Mouse (Mus musculus) cerebellum, adult 2 months (tissue): ENCODE data around the gene Gm28230.

ENCODE experiments used
- CTCF ChIP-seq: fragments of 200-500 bp; IDR thresholded peaks from 2 replicates; pipeline ENCODE4 v1.5.1; 2011; ENCODE audit warnings: low read depth, mild to moderate bottlenecking, control low read depth, low read length, moderate library complexity, borderline replicate concordance; ENCODE audit not compliant: insufficient read depth
- POLR2A ChIP-seq: fragments of 200-500 bp; IDR thresholded peaks from 2 replicates; pipeline ENCODE4 v1.6.1; 2011; ENCODE audit warnings: low read length, control low read depth, borderline replicate concordance; ENCODE audit not compliant: insufficient read depth

DNA sequence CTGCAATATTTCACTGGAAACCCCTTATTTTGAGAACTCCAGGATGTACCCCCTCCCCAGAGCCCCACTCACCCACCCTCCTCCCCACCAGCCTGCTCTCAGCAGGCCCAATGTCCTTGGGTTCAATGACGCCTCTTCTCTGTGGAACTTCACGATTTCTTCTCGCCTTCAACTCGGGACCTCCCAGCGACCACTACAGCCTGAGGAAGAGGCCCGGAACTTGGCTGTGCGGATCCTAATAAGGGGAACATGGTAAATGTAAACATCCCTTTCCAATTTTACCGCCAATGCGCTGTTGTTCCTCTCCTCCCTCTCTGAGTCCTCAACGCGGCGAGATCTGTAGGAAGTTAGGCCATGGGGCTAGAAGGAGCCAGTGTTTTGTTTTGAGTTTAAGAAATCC is 42.4 kb upstream of the Gm28230 start:
- TF ChIP-seq CTCF (no peak), POLR2A (no peak)
